Mouse (Mus musculus): ENCODE measurements at regions not wholly inside any gene's neighbourhood (a gene's known extent, or its start where the extent isn't known, plus 50 kb on each side); places are given as distances from the start of the nearest gene placed in this dataset.
"Not testable (repeated sequence)": the region's sequence is repeated elsewhere in the genome, so short reads cannot be mapped to it uniquely, and the experiment has no call there.

- Histone ChIP-seq H3K4me2 (ENCODE audit: insufficient read depth, low read depth, poor library complexity, severe bottlenecking) (no peak overlapping the region), H3K36me3 (replicated peaks in 1 of 2; ENCODE audit: control insufficient read depth in 1 of 2, insufficient read depth in 1 of 2, low read length in 1 of 2) (no peaks in the 10 kb centered on the region), H3K27ac (ENCODE audit: insufficient read depth, low read depth) (no peak overlapping the region), H3K4me1 (ENCODE audit: control insufficient read depth in 1 of 2, insufficient read depth in 2 of 2) (no peaks in the 10 kb centered on the region), H3K4me3 (replicated peaks in 1 of 3; ENCODE audit: low read depth in 2 of 3, low read length in 2 of 3, poor library complexity in 1 of 3) (no peak overlapping the region), H3K9me3 (replicated peaks; ENCODE audit: low read length) (peaks cover 41% of the 10 kb centered on the region), H3K27me3 (replicated peaks) (no peaks in the 10 kb centered on the region), H3K9ac (ENCODE audit: insufficient read depth, low read depth) (no peak overlapping the region), H3K79me2 (replicated peaks; ENCODE audit: control insufficient read depth, extremely low read depth, insufficient read depth, poor library complexity, severe bottlenecking) (no peaks in the 10 kb centered on the region)
- no peak for TF ChIP-seq NELFE (IDR thresholded peaks at IDR 0.05; ENCODE audit: low read depth, low read length)
- TF ChIP-seq TBP (conservative IDR thresholded peaks at IDR 0.05; ENCODE audit: low read depth, low read length): no peak
- in situ Hi-C loops (cut with MboI; ENCODE audit: low pct_ligation_motif_present, low pct_unique_long_range_greater_than_20kb, low sequenced_read_pairs): no loop called here
- DNase-seq (ENCODE audit: extremely low read depth): no peak
- dilution Hi-C loops (cut with MboI; ENCODE audit: extremely low pct_ligation_motif_present, extremely low pct_unique_long_range_greater_than_20kb, low sequenced_read_pairs): no loop called here
Measured at GRCm38 (mm10) chr8:28473190-28473589, 1025.7 kb downstream of the Poteg start.

DNA sequence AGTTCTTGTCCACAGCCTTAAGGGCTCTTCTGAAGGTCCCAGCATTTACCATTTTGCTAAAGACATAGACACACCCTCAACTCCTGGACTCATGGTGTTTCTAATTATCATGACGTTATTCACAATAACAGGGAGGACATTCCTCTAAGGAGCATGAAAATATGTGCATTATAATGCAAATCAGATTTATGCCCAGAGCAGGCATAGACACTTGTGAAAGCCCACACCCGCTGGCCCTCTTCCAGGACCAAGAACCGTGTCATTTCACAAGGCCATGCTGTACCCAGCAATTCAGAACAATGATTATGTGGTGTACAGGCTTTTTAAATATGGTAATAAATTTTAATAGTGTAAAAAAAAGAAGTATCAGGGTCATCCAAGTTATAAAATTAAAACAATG, 1040.4 kb downstream of the Poteg start:
- Histone ChIP-seq H3K27me3 (replicated peaks) (no peaks in the 10 kb centered on the region), H3K27ac (ENCODE audit: insufficient read depth, low read depth) (no peak overlapping the region), H3K4me1 (ENCODE audit: control insufficient read depth in 1 of 2, insufficient read depth in 2 of 2) (no peaks in the 10 kb centered on the region), H3K9ac (ENCODE audit: insufficient read depth, low read depth) (no peak overlapping the region), H3K4me3 (replicated peaks in 1 of 3; ENCODE audit: low read depth in 2 of 3, low read length in 2 of 3, poor library complexity in 1 of 3) (no peak overlapping the region), H3K4me2 (ENCODE audit: insufficient read depth, low read depth, poor library complexity, severe bottlenecking) (no peak overlapping the region), H3K79me2 (replicated peaks; ENCODE audit: control insufficient read depth, extremely low read depth, insufficient read depth, poor library complexity, severe bottlenecking) (no peaks in the 10 kb centered on the region), H3K9me3 (replicated peaks; ENCODE audit: low read length) (peaks cover 32% of the 10 kb centered on the region), H3K36me3 (replicated peaks in 1 of 2; ENCODE audit: control insufficient read depth in 1 of 2, insufficient read depth in 1 of 2, low read length in 1 of 2) (no peaks in the 10 kb centered on the region)
- TF ChIP-seq CHD1 (IDR thresholded peaks at IDR 0.05; ENCODE audit: low read depth, low read length) (no peak), ZNF384 (IDR thresholded peaks at IDR 0.05; ENCODE audit: low read depth, low read length) (no peak), IRF4 (IDR thresholded peaks at IDR 0.05; ENCODE audit: low read depth, low read length) (no peak), EP300 (IDR thresholded peaks at IDR 0.05; ENCODE audit: low read length) (no peak), CHD2 (IDR thresholded peaks at IDR 0.05; ENCODE audit: low read length) (no peak), UBTF (IDR thresholded peaks at IDR 0.05; ENCODE audit: low read depth, low read length) (no peak), ETS1 (conservative IDR thresholded peaks at IDR 0.05; ENCODE audit: low read depth, low read length) (no peak), BHLHE40 (IDR thresholded peaks at IDR 0.05; ENCODE audit: low read depth, low read length) (no peak), ZKSCAN1 (IDR thresholded peaks at IDR 0.05; ENCODE audit: borderline replicate concordance, low read depth, low read length) (no peak)
- in situ Hi-C loops (cut with MboI; ENCODE audit: low pct_ligation_motif_present, low pct_unique_long_range_greater_than_20kb, low sequenced_read_pairs): no loop called here
- DNase-seq (ENCODE audit: extremely low read depth): no peak
- dilution Hi-C loops (cut with MboI; ENCODE audit: extremely low pct_ligation_motif_present, extremely low pct_unique_long_range_greater_than_20kb, low sequenced_read_pairs): no loop called here

DNA sequence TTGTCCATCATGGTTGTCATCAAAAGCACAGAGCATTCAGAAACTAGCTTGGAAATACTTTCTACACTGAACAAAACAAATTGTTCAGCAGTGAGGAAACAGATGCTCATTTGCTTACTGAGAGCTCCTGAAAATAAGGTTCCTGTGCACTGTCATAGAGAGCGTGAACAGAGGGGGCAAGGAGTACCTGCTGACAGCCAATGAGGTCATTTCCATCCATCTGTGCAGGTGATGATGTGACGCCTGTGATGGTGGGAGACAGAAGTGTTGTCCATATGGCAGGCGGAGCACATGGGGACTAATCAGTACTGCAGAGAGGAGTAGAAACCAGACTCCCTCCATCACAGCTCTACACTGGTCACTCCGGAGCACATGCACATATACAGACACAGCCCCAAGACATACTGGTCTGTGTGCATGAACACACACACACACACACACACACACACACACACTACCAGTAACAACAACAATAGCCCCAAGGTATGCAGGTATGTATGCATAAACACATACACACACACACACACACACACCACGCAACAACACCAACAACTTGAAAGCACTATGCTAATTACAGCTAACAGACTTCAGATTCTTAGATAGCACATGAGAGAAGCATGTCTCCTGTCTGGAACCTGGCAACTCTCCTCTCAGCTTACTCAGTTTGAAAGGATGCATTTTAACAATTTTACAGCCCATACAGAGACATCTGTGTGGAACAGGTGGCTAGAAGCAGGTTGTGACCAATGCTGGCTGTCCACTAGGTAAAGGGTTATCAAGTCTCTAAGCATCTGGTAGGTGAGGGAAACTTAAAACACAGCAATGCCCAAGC, 1056.2 kb downstream of the Poteg start:
- Histone ChIP-seq H3K27ac (ENCODE audit: insufficient read depth, low read depth) (no peak overlapping the region), H3K79me2 (replicated peaks; ENCODE audit: control insufficient read depth, extremely low read depth, insufficient read depth, poor library complexity, severe bottlenecking) (no peaks in the 10 kb centered on the region), H3K4me1 (ENCODE audit: control insufficient read depth in 1 of 2, insufficient read depth in 2 of 2) (no peaks in the 10 kb centered on the region), H3K9ac (ENCODE audit: insufficient read depth, low read depth) (no peak overlapping the region), H3K4me3 (replicated peaks in 1 of 3; ENCODE audit: low read depth in 2 of 3, low read length in 2 of 3, poor library complexity in 1 of 3) (no peak overlapping the region), H3K27me3 (replicated peaks) (no peaks in the 10 kb centered on the region), H3K36me3 (replicated peaks in 1 of 2; ENCODE audit: control insufficient read depth in 1 of 2, insufficient read depth in 1 of 2, low read length in 1 of 2) (no peaks in the 10 kb centered on the region), H3K4me2 (ENCODE audit: insufficient read depth, low read depth, poor library complexity, severe bottlenecking) (no peak overlapping the region), H3K9me3 (replicated peaks; ENCODE audit: low read length) (peaks cover 45% of the 10 kb centered on the region)
- DNase-seq (ENCODE audit: extremely low read depth): no peak
- dilution Hi-C loops (cut with MboI; ENCODE audit: extremely low pct_ligation_motif_present, extremely low pct_unique_long_range_greater_than_20kb, low sequenced_read_pairs): no loop called here
- no peak for TF ChIP-seq ETS1 (conservative IDR thresholded peaks at IDR 0.05; ENCODE audit: low read depth, low read length)
- no peak for TF ChIP-seq POLR2AphosphoS2 (IDR thresholded peaks at IDR 0.05; ENCODE audit: low read depth, low read length)
- in situ Hi-C loops (cut with MboI; ENCODE audit: low pct_ligation_motif_present, low pct_unique_long_range_greater_than_20kb, low sequenced_read_pairs): no loop called here

GRCm38 (mm10) chr8:28523506-28523905, 1076.0 kb downstream of the Poteg start:
- in situ Hi-C loops (cut with MboI; ENCODE audit: low pct_ligation_motif_present, low pct_unique_long_range_greater_than_20kb, low sequenced_read_pairs); H3K79me2 ChIP-seq (replicated peaks; ENCODE audit: control insufficient read depth, extremely low read depth, insufficient read depth, poor library complexity, severe bottlenecking); H3K4me2 ChIP-seq (ENCODE audit: insufficient read depth, low read depth, poor library complexity, severe bottlenecking); DNase-seq (ENCODE audit: extremely low read depth); H3K36me3 ChIP-seq (replicated peaks in 1 of 2; ENCODE audit: control insufficient read depth in 1 of 2, insufficient read depth in 1 of 2, low read length in 1 of 2); H3K9ac ChIP-seq (ENCODE audit: insufficient read depth, low read depth); H3K4me1 ChIP-seq (ENCODE audit: control insufficient read depth in 1 of 2, insufficient read depth in 2 of 2); dilution Hi-C loops (cut with MboI; ENCODE audit: extremely low pct_ligation_motif_present, extremely low pct_unique_long_range_greater_than_20kb, low sequenced_read_pairs); H3K4me3 ChIP-seq (replicated peaks in 1 of 3; ENCODE audit: low read depth in 2 of 3, low read length in 2 of 3, poor library complexity in 1 of 3); H3K27me3 ChIP-seq (replicated peaks); H3K27ac ChIP-seq (ENCODE audit: insufficient read depth, low read depth): not testable (repeated sequence)
- H3K9me3 ChIP-seq (replicated peaks; ENCODE audit: low read length): peaks cover 20% of the 10 kb centered on the region
